Mouse (Mus musculus): ENCODE measurements around the gene Smyd1.

DNA sequence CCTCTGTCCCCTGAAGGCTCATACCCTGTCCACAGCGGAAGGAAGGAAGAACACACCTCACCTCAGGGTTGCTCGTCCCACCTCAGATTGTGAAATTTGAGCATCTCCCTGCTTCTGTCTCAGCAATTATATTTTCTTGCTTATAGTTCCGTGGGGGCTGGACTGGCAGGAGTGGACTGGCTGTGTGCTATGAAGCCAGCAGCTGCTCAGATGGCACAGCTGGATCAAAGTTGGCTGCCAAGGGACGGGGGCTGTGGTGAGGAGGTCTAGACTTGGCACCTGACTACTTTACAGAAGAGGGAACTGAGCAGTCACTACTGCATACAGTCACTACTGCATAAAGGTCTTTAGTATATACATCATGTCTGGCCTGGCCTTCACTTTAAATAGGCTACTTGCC is 17.3 kb upstream of the Smyd1 start:
- TF ChIP-seq TAL1 (IDR thresholded peaks at IDR 0.05; ENCODE audit: low read length) (no peak), GATA1 (IDR thresholded peaks at IDR 0.05; ENCODE audit: low read length) (no peak)
